17 mouse cellular contexts compared by ENCODE assay signal in genomic region chr17:3260796-3261195, GRCm38 (mm10).
DNase-seq lines count a peak whose midpoint lies in the region; ATAC-seq and TF ChIP-seq lines count a peak whose summit lies in the region.
"Had no signal": no experiment of that assay in that cellular context is flagged by ENCODE, and none has a peak within 500 bp of the region (broad histone marks: within the 10 kb centered on the region; RNA-seq: fewer than 3 reads in every experiment).

No protein-coding gene starts in this region.

- no peaks in the 10 kb centered on the region for H3K9me3 ChIP-seq in midbrain, embryonic 11.5 days (ENCODE audit: control insufficient read depth, low read length)
- H3K9me3 ChIP-seq: embryonic facial prominence, embryonic 12.5 days; forebrain, embryonic 15.5 days; heart, embryonic 12.5 days; hindbrain, embryonic 15.5 days had no signal

- H3K9ac ChIP-seq in midbrain, embryonic 11.5 days (ENCODE audit: low read length): no peak overlapping the region
- H3K9ac ChIP-seq: embryonic facial prominence, embryonic 12.5 days; forebrain, embryonic 15.5 days; heart, embryonic 12.5 days; hindbrain, embryonic 15.5 days had no signal

- no peak overlapping the region for H3K4me3 ChIP-seq in lung, adult 2 months (replicated peaks; ENCODE audit: extremely low read depth, low read depth, low read length)
- no peak overlapping the region for H3K4me3 ChIP-seq in midbrain, embryonic 11.5 days (ENCODE audit: low read depth, low read length)
- H3K4me3 ChIP-seq: embryonic facial prominence, embryonic 12.5 days; forebrain, embryonic 15.5 days; heart, embryonic 12.5 days; hindbrain, embryonic 15.5 days had no signal

- TF ChIP-seq CTCF in lung, adult 2 months (IDR thresholded peaks at IDR 0.05; ENCODE audit: insufficient read depth, low read length): no peak

- no peak overlapping the region for H3K4me2 ChIP-seq in midbrain, embryonic 11.5 days
- H3K4me2 ChIP-seq: embryonic facial prominence, embryonic 12.5 days; forebrain, embryonic 15.5 days; heart, embryonic 12.5 days; hindbrain, embryonic 15.5 days had no signal

- intact Hi-C loops in gastrocnemius, postnatal 14 days (cut with DNase I; ENCODE audit: low total_unique reads): no loop called here

- H3K4me1 ChIP-seq in lung, adult 2 months (ENCODE audit: control insufficient read depth, insufficient read depth, low read length): no peaks in the 10 kb centered on the region
- H3K4me1 ChIP-seq in midbrain, embryonic 11.5 days (ENCODE audit: control insufficient read depth, insufficient read depth, low read length): no peaks in the 10 kb centered on the region
- H3K4me1 ChIP-seq: embryonic facial prominence, embryonic 12.5 days had no signal

- DNase-seq in frontal cortex, postnatal 10 days (ENCODE audit: low spot score in 2 of 2): no peak
- DNase-seq in lung, adult 2 months: no peak
- no peak for DNase-seq in midbrain, embryonic 11.5 days (ENCODE audit: low spot score, missing footprints)
- DNase-seq in gastrocnemius, postnatal 14 days: no peak
- DNase-seq: adrenal gland, postnatal 10 days; B cell, adult 2 months; cerebellum, adult 11 months; cerebellum, adult 8-10 months; cerebellum, postnatal 25 days; gastrocnemius, postnatal 25 days had no signal

- 89% methylated on average over 11 of the region's 11 CpGs for WGBS in lung, adult 2 months
- WGBS in midbrain, embryonic 11.5 days: 95% methylated on average over 11 of the region's 11 CpGs

- peak; percentile 31; the same call in 1 of the 2 replicates for ATAC-seq in frontal cortex, adult (ENCODE audit: low TSS enrichment)
- ATAC-seq in CD4-positive, CD25-positive, alpha-beta regulatory T cell, adult 4 months: peak; percentile 43
- peak; percentile 70 for ATAC-seq in megakaryocyte, adult 5-6 weeks (ENCODE audit: poor library complexity, severe bottlenecking)
- no peak for ATAC-seq in midbrain, embryonic 11.5 days (ENCODE audit: low FRiP score)
- ATAC-seq: forebrain, embryonic 15.5 days had no signal

- H3K27ac ChIP-seq in midbrain, embryonic 11.5 days (ENCODE audit: low read depth, low read length): no peak overlapping the region
- H3K27ac ChIP-seq: embryonic facial prominence, embryonic 12.5 days; hindbrain, embryonic 15.5 days had no signal

- H3K36me3 ChIP-seq in midbrain, embryonic 11.5 days (ENCODE audit: control insufficient read depth, insufficient read depth, low read length): no peaks in the 10 kb centered on the region
- H3K36me3 ChIP-seq: forebrain, embryonic 15.5 days; hindbrain, embryonic 15.5 days had no signal

- no peaks in the 10 kb centered on the region for H3K27me3 ChIP-seq in midbrain, embryonic 11.5 days (ENCODE audit: control insufficient read depth, insufficient read depth, low read length)
- H3K27me3 ChIP-seq: embryonic facial prominence, embryonic 12.5 days; forebrain, embryonic 15.5 days; heart, embryonic 12.5 days; hindbrain, embryonic 15.5 days had no signal

- no peak for TF ChIP-seq POLR2A in lung, adult 2 months (IDR thresholded peaks at IDR 0.05; ENCODE audit: borderline replicate concordance, extremely low read depth, low read depth, low read length)
